Mouse (Mus musculus) c-Kit-positive CD71-positive TER-119-positive erythroid progenitor cells, embryonic 14.5 days (primary cell): ENCODE results near the gene Sf3b2.
"Not testable (repeated sequence)": the region's sequence is repeated elsewhere in the genome, so short reads cannot be mapped to it uniquely, and the experiment has no call there.

Experiments used
- DNase-seq: peaks from one replicate; pipeline ENCODE4 v3.0.0-alpha.2; 2013; ENCODE audit warnings: low spot score

Gene Sf3b2

DNA sequence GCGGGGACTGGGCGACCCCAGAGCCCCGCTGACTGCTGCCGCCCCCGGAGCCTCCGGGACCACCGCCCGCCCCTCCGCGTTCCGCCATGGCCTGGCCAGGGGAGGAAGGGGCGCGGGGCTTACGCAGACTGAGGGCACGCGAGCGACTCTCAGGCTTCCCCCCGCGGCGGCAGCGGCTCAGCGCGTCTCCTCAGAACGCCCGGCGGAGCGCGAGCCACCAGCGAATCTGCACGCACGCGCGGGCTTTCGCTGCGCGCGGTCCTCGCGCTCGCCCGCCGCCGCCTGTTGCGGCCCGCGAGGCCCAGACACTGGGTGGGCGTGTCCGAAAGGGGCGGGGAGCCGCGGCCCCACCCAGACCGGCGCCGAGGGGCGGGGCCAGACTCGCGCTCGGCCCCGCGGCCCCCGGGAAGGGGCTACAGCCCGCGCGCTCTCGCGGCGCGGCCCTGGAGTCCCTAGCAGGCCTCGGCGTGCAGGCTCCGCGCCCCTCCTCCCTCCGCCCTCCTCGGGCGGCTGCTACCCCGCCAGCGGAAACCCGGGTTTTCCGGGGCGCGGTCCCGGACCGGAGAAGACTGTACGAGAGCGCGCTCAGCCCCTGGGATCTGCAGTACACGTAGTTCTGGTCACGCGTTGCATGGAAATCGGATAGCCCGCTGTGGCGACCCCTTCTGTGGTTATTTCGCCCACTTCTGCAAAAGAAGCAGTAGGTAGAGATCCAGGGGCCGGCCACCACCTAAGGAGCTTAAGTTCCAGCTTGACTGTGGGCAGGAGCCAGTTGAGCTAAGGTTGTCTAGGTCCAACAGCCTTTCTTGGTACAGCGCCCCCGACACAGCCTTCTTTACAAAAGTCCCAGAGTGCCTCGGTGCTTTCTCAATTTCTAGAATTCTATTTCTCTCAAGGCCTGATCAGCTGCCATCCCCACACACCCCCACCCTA, 22.2 kb downstream of the Sf3b2 start, which contains the start of gene Pacs1:
TSS of gene Pacs1 (minus strand) at position 319 of the 933 bp plus-strand sequence.
- DNase-seq = peak; percentile 80

DNA sequence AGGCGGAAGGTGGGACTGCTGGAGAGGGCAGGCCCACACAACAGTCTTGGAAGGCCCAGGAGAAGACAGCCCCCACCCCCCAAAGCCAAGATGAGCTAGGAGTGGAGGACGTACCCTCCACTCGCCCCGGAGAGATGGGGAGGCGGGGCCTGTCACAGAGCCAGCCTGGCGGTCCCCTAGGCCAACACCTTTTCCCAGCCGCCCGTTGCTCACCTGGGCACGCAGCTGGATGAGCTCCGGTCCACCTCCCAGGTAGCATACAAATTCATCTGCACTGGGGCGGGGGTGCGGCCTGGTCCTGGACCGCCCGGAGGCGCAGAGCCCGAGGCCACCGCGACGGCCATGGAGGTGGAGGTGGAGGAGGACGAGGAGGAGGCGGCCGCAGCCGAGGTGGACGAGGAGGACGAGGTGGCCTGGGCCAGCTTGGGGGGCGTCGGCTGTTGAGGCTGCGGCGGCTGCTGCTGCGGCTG, 22.9 kb downstream of the Sf3b2 start:
- no peak for DNase-seq

DNA sequence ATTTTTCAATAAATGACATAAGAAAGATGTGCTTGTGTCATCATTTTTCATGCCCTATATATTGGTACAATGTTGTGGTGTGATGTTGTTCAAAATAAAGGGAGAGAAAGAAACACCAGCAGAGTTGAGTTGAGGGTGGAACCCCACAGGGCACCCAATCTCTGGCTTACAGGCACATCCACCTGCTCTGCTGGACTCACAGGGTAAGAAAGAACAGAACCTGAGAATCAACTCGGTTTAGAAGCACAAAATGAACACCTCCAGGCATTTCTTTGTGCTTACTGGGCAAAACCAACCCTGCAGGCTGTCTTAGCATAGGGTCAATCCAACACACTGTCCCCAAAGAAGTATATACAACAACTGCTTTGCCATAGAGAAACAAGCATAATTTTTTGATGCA, 23.8 kb downstream of the Sf3b2 start:
- DNase-seq = no peak

DNA sequence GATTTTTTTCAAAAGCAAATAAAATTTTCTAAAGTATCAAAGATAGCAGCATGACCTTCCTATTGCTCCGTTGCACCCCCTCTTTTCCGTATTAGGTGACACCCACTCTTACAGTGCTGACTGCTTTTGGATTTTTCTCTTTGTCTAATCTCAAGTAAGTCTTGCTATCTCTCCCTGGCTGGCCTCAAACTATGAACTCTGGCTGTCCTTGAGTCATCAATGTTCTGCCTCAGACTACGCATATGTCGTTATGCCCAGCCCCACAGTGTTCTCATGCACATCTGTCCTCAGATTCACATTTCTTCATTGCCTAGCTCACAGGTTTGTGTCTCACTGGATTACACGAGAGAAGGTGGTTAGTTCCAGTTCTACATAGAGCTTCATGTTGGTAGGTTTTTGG, 25.9 kb downstream of the Sf3b2 start:
- peak; percentile 60 for DNase-seq

DNA sequence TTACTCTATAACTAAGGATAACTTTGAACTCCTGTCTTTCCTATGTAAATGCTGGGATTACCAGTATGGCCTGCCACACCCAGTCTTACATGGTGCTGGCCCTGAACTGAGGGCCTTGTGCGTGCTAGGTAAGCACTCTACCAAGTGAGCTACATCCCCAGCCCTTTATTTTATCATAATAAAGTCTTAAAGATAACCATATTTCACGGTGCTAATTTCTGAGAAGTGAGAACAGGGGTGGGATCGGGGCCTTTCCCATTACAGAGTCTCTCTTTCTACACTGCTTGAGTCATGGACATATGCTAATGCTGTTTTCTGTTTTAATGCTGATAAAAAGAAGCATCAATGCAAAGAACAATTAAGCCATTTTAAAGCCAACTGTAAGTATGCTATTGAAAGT, 26.4 kb downstream of the Sf3b2 start:
- peak; percentile 64 for DNase-seq

DNA sequence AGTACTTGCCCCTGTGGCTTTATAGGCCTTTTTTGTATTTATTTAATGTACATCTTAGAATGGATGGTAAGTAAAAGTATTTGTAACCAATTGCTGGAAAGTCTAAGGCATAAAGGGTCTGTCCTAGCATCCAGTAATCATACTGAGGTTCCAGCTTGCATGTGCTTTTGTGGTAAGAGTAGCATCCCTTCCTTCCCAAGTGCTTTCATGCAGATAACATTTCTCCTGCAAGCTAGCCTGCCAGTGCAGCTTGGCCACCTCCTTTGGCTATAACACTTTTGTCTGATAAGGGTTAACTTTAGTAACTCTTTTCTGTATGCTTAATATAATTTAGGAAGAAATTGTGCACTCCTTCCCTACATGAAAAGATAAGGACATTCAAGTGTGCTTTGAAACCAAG, 27.2 kb downstream of the Sf3b2 start:
- peak; percentile 62 for DNase-seq

DNA sequence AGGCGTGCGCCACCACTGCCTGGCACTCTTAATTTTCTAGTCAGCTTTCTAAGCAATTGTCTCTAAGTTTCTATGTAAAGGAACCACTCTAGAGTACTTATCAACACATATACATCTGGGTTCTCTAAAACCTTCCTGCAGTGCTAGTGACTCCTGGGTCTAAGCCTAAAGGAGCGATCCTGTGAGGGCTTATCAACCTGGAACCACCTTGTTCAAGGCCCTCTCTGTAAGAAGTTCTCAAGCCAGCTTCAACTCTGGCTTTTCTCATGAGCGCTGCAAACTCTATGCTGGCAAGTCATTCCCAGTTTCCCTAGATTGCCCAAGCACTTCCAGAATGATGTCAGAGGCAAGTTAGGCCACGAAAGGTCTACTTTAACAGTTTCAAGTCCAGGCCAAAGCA, 28.2 kb downstream of the Sf3b2 start:
- peak; percentile 80 for DNase-seq

DNA sequence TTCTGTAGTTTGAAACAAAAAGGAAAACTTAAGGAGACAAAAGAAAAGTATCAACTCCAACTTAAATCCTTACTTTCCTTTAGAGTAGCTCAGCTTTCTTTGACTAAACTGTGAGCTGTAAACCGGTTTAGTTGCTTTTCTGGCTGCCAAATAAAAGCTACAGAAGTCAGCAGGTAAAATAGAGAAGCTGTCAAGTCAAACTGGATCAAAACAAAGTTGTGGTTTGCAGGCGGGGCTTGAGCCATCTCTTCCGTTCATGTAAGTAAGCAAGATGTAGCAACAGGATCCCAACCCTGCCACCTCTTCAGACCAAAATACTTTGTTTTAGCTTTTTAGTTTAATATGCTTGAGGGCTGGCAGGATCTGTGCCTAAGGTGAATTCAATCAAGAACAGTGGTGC, 38.1 kb downstream of the Sf3b2 start:
- no peak for DNase-seq

DNA sequence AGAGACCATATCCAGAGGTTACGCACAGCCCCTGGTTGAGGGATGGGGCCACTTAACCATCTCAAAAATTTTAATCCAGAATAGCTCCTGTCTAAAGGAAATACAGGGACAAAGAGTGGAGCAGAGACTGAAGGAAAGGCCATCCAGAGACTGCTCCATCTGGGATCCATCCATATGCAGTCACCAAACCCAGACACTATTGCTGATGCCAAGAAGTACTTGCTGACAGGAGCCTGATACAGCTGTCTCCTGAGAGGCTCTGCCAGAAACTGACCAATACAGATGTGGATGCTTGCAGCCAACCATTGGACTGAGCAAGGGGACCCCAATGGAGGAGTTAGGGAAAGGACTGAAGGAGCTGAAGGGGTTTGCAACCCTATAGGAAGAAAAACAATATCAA, 58.3 kb downstream of the Sf3b2 start:
- DNase-seq = not testable (repeated sequence)

DNA sequence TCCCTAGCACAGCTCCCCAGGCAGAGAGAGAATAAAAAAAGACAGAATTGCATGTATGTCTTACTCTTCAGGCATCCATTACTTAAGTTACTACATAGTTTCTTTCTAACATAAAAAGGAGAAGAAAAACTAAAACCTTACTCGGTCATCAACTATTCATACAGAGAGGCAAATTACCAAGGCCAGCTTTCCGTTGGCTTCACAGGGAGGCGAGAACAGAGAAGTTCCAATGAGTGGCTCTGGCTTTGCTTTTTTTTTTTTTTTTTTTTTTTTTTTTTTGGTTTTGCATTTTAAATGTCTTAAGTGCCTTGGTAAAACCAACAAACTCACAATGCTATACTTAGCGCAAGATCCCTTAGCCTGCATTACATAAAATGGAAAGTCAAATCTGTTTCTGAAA, 62.6 kb downstream of the Sf3b2 start:
- DNase-seq = no peak

DNA sequence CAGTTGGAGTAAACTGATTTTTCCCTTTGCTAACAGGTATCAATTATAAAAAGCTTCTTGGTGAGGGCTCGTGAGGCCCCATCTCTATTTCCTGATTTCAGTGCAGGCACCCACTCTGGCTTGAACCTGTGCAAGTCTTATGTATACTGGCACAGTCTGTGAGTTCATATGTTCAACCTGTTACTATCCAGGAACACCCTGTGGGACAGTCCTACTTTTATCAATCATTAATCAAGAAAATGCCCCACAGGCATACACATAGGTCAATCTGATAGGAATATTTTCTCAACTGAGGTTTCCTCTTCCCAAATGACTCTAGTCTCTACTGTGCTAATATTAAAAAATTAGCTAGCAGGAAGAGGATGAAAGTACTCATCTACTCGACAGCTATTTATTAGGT, 65.1 kb downstream of the Sf3b2 start:
- DNase-seq = no peak

DNA sequence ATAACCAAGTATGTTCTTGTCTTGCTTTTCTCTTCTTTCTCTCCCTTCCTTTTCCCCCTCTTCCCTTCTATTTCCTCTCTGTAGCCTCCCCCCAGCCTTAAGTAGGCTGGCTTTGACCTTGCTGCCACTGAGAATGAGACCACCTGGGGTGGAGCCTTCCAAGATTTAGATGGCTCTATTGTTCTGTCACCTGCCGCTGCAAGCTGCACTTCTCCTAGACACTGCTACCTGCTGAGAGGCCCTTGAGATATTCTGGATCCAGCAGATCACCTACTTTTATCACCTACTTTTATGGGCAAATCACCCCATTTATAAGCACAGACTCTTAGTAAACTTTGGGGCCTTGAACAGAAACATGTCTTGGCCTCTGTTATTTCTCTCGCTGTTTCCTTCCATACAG, 70.6 kb downstream of the Sf3b2 start:
- DNase-seq = no peak

DNA sequence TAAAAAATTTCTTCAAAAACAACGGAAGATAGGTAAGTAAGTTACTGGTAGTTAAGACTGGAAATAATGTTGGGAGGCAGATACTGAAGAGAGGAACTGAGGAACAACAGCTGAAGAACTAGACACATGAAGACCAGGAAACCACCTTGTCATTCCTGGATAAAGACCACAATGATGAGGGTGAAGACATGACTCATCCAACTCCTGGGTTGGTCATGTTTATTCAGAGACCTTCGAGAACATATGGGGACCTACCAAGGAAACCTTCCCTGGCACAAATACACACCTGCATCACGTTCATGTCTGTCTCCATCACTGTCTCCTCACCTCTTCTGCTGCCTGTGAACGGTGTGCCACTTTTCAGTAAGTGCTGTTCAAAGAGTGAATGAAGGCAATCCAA, 71.2 kb downstream of the Sf3b2 start:
- DNase-seq = no peak
